Mouse (Mus musculus) macrophage (primary cell): ENCODE results near the gene Fli1. TPM values are rescaled to one million over a fixed set of nuclear protein-coding genes. Genes with fewer than 3 reads are reported as not detected.
A peak's percentile ranks its signal among the peaks of the same experiment; 100 is the strongest.

Experiments
- H3K27ac ChIP-seq: fragments of 350-480 bp; formaldehyde crosslinking; 2 replicates; pipeline ENCODE4 v1.9.0; 2021
- H3K36me3 ChIP-seq: fragments of 350-480 bp; formaldehyde crosslinking; 2 replicates; pipeline ENCODE4 v1.9.0; 2021; ENCODE audit errors: inconsistent target
- H3K4me3 ChIP-seq: fragments of 350-480 bp; formaldehyde crosslinking; 2 replicates; pipeline ENCODE4 v1.9.0; 2021; ENCODE audit errors: inconsistent target
- H3K79me2 ChIP-seq: fragments of 350-480 bp; formaldehyde crosslinking; 2 replicates; pipeline ENCODE4 v1.9.0; 2021; ENCODE audit errors: inconsistent target
- WGBS: methylation state at CpG from one replicate; pipeline ENCODE4 v1.1.7; 2026; ENCODE audit warnings: inconsistent platforms; ENCODE audit not compliant: missing documents; 5-methylcytosine and 5-hydroxymethylcytosine counted together
- polyA plus RNA-seq: library from polyadenylated mRNA; stranded (reverse); fragments of 250-400 nt; gene quantifications from 3 replicates; pipeline ENCODE4 v1.2.4, GENCODE M21; 2018; ENCODE audit warnings: inconsistent platforms

Gene Fli1
- polyA plus RNA-seq, 1 experiment from 2014 or later: 90.9 TPM

DNA sequence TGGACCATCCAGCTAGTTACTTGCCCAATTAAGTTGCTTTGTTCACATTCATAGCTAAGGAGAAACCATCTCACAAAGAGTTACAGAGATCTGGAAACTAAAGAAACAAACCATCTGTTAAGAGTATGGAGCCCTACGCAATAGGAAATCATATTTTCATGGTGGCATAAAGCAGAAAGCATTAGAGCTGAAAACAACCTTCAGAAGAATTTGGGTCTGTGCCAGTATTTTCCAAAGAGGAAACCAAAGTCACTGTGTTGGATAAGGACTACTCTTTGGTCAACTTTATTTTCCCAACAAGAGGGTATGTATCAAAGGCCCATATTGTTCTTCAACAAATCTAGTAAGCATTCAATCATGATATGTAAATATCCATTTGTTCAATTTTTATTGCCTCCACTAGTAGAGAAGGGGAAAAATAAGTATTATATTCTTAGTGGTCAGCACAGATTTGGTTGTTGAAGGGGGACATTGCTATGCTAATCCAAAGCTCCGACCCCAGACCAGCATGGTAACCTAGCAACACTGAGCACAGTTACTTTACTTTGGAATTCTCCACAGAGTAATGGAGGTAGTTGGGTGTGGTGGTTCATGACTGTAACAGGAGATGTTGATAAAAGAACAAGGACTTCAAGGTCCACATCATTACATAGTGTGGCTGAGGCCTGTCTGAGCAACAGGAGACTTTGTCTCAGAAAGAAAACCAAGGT, 20.0 kb downstream of the Fli1 start:
- Histone ChIP-seq H3K27ac (no peak overlapping the region), H3K36me3 (no peaks in the 10 kb centered on the region), H3K4me3 (no peak overlapping the region), H3K79me2 (peaks cover 100% of the 10 kb centered on the region)
- WGBS: 89% methylated on average over 2 of the region's 2 CpGs

DNA sequence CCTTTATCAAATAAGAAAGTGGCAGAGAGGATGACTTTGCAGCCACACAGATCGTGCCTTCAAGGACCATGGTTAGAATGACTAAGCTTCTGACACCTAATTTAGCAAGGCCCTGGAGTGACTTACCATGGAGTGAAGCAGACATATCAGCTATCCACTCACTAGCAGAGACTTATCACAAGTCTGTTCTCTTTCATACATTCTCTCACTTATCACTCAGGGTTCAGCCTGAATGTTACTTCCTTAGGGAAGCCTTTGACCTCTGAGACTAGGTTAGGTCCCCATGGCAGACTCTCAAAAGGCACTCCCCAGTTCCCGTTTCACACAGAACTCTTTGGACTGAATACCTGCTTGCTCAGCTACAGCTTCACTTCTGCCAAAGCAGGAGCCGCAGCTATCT, 21.3 kb downstream of the Fli1 start:
- H3K36me3 ChIP-seq: no peaks in the 10 kb centered on the region
- H3K27ac ChIP-seq: peak overlapping the region; percentile 66
- H3K79me2 ChIP-seq: peaks cover 91% of the 10 kb centered on the region
- H3K4me3 ChIP-seq: no peak overlapping the region
- 13% methylated on average over 3 of the region's 3 CpGs for WGBS

DNA sequence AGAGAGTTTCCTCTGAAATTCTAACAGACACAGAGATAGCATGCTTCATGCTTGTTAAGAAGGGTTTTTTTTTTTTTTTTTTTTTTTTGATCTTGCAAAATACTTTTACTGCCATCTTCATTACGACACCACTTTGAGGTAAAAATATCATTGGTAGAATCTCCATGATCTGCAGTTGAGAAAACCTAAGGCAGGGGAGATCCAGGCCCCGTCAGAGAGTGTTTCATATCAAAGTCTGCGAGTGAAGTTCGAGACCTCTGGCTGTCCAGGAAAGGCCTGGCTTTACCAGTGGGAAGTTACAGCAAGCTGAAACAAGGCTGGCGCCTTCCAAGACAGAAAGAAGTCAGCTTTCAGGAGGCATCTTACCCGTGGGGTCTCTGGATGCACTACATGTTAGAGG, 21.8 kb downstream of the Fli1 start:
- WGBS: 31% methylated on average over 6 of the region's 6 CpGs
- Histone ChIP-seq H3K79me2 (peaks cover 86% of the 10 kb centered on the region), H3K4me3 (no peak overlapping the region), H3K36me3 (no peaks in the 10 kb centered on the region), H3K27ac (peak overlapping the region; percentile 66)

DNA sequence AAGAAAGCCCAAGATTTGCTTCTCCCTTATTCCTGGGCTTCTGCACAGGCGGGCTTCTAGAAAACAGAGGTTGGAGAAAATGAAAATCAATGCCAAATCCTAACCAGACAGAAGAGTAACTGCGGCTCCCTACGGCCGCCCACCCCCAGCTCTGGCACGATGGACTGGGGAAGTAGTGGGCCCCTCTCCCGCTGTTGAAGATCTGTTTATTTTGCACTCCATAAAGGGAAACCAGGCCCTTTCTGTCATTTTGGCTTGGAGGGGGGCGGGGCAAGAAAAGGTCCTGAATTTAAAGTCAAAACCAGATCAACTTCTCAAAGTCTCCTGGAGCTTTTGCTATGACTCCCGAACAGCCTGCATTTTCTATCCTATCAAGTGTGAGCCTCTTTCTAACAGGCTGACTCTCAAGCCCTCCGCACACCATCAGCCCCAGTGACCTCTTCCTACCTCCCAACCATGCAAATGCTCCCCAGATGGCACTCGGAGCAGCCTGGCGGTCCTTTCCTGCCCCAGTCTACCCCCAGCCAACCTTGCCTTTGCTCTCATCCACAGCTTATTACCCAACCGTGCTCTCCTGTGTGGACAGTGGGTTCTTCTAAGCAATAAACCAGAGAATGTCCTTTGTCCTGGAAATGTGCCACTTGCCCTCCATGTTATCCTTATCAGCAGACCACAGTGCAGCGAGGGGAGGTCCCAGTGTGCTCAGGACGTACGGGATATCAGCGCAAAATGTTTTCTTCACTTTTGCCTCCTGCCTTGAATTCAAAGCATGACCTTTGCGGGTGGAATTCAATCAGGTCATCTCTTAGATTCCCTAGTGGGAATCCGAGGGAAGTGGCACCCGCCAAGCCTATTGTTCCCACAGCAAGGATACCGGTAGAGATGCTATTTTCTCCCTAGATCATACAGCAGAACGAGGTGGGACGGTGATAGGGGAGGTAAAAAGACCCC, 23.3 kb downstream of the Fli1 start:
- Histone ChIP-seq H3K4me3 (no peak overlapping the region), H3K79me2 (peaks cover 83% of the 10 kb centered on the region), H3K27ac (peak overlapping the region; percentile 66), H3K36me3 (no peaks in the 10 kb centered on the region)
- WGBS: 46% methylated on average over 20 of the region's 22 CpGs

DNA sequence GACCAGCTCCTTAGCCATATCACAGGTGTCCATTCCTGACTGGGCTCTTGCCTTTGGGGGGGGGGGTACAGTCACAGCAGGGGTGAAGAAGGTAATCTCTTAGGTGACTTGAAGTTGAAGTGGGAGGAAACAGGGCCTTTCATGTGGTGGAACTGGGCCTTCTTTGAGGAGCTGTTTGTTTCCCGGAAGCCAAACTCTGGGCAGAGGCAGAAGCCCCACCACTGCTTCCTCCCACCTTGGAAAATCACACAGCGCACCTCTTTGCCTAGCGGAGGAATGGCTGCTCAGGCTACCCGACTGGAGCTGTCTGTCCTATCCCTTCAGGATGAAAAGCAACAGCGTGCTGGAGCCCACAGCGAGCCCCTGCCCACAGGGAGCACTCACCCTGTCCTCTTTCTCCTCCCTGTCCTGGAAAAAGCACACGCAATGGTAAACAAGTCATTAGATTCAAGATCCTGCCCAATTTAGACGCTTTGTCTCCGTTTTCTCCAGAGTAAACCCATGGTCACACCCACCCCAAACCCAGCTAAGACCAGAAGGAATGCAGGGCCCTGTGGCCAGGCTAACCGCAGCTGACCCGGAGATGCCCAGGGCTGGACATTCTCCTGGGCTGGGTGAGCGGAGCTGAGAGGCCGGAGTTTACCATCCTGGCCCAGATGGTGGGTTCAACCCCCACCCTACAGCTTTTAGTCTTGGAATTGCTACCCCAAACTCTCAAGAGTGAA, 24.1 kb downstream of the Fli1 start:
- no peak overlapping the region for H3K4me3 ChIP-seq
- peaks cover 83% of the 10 kb centered on the region for H3K79me2 ChIP-seq
- 86% methylated on average over 13 of the region's 13 CpGs for WGBS
- no peaks in the 10 kb centered on the region for H3K36me3 ChIP-seq
- peak overlapping the region; percentile 66 for H3K27ac ChIP-seq

DNA sequence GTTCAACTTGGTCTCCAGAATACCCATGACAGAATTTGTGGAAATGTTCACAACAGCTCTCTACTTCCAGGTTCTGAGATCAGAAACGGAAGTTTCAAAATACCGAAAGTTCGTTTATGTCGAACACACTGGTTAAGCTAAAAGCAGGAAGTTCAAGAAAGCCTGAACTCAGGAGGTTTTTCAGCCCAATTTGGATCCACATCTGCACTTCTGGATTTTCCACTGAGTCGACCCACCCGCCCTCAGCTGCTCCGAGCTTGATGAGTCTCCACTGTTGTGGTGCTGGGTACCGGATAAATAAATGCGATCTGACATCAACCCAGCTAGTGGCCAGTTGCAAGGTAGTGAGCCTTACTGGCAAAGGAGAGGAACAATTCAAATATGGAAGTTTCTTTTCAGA, 26.0 kb downstream of the Fli1 start:
- peak overlapping the region; percentile 98 for H3K27ac ChIP-seq
- H3K36me3 ChIP-seq: no peaks in the 10 kb centered on the region
- H3K4me3 ChIP-seq: no peak overlapping the region

DNA sequence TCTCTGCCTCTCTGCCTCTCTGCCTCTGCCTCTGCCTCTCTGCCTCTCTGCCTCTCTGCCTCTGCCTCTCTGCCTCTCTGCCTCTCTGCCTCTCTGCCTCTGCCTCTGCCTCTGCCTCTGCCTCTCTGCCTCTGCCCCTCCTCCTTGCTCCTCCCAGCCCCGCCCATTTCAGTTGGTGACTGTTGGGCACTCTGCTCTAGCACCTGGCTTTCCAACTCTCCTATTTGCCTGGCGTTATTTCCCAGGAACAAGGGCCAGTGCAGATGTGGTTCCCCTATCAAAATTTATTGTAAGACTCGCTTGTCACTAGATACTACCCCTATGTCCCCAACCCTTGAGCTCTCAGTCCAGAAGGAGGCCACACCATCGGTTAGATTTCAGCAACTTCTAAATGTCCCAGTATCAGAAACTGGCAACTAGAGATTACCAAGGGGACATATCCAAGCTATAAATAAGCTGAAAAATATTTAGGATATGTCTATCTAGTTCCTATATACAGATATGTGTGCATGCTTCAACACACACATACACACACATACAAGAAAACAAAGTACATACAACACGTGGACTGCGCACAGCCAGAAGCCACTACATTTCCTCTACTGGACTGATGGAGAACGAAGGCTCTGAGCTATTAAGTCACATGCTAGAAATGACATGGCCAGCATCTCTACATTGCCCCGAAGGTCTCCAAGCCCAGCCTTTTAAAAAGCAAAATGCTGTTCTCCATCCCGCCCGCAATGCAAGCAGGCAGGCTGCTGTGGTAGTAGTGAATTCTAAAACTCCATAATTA, 26.6 kb downstream of the Fli1 start:
- Histone ChIP-seq H3K79me2 (peaks cover 83% of the 10 kb centered on the region), H3K36me3 (no peaks in the 10 kb centered on the region), H3K4me3 (no peak overlapping the region; the same call in 1 of the 2 replicates), H3K27ac (peak overlapping the region; percentile 98)
- WGBS: 8% methylated on average over 10 of the region's 10 CpGs

More for the DNA sequence above, 26.0 kb downstream of the Fli1 start:
- peaks cover 83% of the 10 kb centered on the region for H3K79me2 ChIP-seq
- under 1% methylated on average over 9 of the region's 9 CpGs for WGBS

DNA sequence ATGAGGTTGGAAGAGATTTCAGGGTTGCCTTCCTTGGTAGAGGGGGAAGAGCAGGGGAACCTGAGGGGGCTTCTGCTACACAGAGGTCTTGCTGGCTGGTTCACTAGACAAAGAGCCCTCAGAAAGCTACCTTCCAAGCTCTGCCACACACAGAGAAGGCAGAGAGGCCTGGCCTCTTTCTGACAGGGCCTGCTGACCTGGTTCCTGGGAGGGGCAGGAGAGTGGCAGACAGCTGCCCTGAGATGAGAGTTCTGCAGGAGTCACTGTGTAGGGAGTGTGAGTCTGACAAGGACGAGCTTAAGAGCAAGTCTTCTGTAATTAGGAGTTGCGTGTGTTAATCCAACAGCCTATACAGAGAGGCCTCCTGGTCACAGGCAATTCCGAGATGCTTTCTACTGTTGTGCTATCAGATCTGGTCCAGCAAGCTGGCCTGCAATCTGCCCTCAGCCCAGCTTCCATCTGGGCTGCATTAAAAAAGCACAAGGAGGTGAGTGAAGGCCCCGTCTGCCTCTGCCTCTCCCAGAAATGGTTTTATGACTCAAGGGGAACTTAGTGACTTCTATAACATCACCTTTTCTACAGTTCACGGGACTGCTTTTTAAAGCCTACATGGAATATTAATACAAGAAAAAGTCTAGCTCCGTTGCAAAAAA, 28.1 kb downstream of the Fli1 start:
- peaks cover 81% of the 10 kb centered on the region for H3K79me2 ChIP-seq
- no peaks in the 10 kb centered on the region for H3K36me3 ChIP-seq
- peak overlapping the region; percentile 98 for H3K27ac ChIP-seq
- H3K4me3 ChIP-seq: no peak overlapping the region
- 74% methylated on average over 6 of the region's 6 CpGs for WGBS

DNA sequence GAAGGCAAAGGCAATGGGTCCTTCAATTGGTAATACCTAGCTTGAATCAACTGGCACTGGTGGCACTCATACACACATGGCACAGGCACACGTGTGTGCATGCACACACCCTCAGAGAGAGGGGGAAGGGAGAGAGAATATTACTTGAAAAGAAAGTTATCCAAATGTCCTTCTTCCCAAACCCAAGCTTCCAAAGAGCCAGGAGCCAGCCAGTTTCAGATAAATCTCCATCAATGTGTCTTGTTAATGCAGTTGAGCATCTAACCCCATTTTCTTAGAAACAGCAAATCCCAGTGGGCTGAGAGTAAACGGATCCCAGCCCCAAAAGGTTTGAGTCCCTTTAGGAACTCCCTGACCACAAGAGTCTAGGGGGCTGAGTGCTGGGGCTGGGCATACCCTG, 29.2 kb downstream of the Fli1 start:
- Histone ChIP-seq H3K79me2 (peaks cover 74% of the 10 kb centered on the region), H3K27ac (peak overlapping the region; percentile 98), H3K36me3 (no peaks in the 10 kb centered on the region), H3K4me3 (no peak overlapping the region)
- WGBS: 67% methylated on average over 2 of the region's 2 CpGs

DNA sequence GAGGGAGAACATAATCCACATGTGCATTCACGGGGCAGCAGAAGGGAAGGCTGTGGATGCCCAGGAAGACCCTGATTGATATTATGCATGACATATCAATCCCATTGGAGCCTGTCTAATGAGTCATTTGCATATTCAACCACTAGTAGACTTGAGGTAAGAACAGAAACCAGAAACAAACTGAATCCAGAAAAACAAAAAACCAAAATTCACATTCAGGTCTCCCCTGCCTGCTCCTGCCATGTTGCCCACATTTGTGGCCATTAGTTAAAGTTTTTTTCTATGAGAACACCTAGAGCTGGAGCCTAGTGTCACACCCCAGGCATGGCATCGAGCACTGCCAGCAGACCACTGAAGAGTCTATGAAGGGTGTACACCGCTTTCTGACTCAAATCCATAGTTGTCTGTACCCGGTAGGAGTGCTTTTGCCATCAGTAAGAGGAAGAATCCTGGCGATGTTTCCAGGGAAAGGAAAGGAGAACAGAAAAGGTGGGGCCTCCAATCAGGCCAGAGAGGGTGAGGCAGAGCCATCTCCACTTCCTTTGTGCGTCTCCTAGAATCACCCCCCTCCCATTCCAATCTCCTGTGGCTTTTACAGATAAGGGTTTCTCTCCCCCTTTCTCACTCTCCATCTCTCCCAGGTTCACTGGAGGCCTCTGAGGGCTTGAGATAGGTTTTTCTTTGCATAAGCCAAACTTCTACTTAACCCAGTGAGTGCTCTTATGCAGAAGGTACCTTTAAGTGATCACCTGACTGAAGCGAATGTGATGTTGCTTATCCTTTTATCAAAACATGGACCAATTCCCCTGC, 32.0 kb downstream of the Fli1 start:
- no peak overlapping the region for H3K4me3 ChIP-seq
- 55% methylated on average over 7 of the region's 7 CpGs for WGBS
- H3K36me3 ChIP-seq: no peaks in the 10 kb centered on the region
- H3K79me2 ChIP-seq: peaks cover 89% of the 10 kb centered on the region
- peak overlapping the region; percentile 99 for H3K27ac ChIP-seq

DNA sequence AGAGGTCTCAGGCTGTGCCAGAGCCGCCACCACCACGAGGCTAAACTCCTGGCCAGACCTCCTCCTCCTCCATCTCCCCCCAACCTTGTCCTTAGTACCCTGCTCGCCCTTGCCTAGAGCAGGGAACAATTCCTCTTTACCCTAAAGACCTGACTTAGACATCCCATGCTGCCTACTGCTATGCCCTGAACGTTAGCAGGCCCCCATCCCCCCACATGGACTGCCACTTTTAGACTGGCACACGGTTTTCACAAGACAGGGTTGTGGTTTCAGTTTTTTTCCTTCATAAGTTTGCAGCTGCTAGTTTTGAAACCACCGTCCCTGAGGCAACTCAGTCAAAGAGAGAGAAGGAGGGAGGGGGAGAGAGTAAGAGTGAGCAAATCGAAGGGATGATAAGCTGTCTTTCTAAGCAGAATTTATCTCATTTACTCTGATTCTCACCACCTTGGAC, 32.9 kb downstream of the Fli1 start:
- H3K27ac ChIP-seq: peak overlapping the region; percentile 99
- 1% methylated on average over 7 of the region's 7 CpGs for WGBS
- H3K79me2 ChIP-seq: peaks cover 90% of the 10 kb centered on the region
- no peak overlapping the region for H3K4me3 ChIP-seq
- H3K36me3 ChIP-seq: no peaks in the 10 kb centered on the region

DNA sequence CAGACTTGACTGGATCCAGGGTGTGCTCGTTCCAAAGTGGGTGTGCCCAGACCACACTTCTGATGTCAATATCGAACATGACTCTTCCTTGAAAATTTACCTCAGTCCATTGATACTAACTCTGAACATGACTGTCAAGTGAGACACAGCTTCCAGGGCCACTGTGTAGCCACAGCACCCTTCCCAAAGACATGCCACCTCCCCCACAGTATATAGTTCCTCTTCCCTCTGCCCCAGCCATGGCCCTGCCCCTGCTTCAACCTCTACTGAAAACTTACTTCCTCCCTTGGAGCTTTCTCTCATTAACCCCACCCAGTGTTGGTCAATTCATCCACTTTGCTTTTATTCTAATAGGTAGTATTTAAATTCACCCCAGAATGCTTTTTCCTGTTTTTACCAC, 34.0 kb downstream of the Fli1 start:
- WGBS: 8% methylated on average over 2 of the region's 2 CpGs
- peaks cover 90% of the 10 kb centered on the region for H3K79me2 ChIP-seq
- H3K27ac ChIP-seq: peak overlapping the region; percentile 99
- H3K36me3 ChIP-seq: no peaks in the 10 kb centered on the region
- H3K4me3 ChIP-seq: no peak overlapping the region

DNA sequence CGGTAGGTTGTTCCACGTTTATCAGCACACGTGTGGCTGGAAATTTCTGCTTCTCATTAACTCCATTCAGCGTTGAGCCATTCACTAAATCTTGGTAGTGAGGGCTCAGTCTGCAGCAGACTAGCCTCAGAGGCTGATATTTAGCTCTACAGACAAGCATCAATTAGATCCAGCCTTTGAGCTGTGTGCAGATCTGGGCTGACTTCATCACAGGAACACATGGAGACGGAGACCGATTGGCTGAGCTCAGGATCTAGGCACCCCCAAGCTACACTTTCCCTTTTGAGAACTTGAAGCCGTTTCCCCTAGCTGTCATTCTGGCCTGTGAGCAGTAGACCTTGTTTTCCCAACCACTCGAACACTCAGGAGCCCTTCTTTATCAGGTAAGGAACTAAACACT, 34.5 kb downstream of the Fli1 start:
- H3K4me3 ChIP-seq: no peak overlapping the region
- H3K27ac ChIP-seq: peak overlapping the region; percentile 99

More for the DNA sequence above, 34.5 kb downstream of the Fli1 start:
- 25% methylated on average over 8 of the region's 8 CpGs for WGBS
- no peaks in the 10 kb centered on the region for H3K36me3 ChIP-seq
- H3K79me2 ChIP-seq: peaks cover 90% of the 10 kb centered on the region
